Mouse (Mus musculus) neutrophil, adult 5-6 weeks (primary cell): ENCODE results near the gene A26c2. TPM values are rescaled to one million over a fixed set of nuclear protein-coding genes. Genes with fewer than 3 reads are reported as not detected.

Source experiments
- ATAC-seq: fragments of 151-379, 151-347 bp; 2 replicates; pipeline ENCODE4 v1.8.0; 2017; ENCODE audit warnings: mild to moderate bottlenecking, moderate TSS enrichment; ENCODE audit not compliant: insufficient number of reproducible peaks, poor library complexity, low FRiP score, severe bottlenecking; ENCODE audit errors: extremely low read depth
- total RNA-seq: library from RNA; stranded (forward); fragments of 200-1000 nt; gene quantifications from 2 replicates; pipeline ENCODE4 v1.2.3, GENCODE M21; 2017

Gene A26c2
- total RNA-seq: not detected in 2 replicates

DNA sequence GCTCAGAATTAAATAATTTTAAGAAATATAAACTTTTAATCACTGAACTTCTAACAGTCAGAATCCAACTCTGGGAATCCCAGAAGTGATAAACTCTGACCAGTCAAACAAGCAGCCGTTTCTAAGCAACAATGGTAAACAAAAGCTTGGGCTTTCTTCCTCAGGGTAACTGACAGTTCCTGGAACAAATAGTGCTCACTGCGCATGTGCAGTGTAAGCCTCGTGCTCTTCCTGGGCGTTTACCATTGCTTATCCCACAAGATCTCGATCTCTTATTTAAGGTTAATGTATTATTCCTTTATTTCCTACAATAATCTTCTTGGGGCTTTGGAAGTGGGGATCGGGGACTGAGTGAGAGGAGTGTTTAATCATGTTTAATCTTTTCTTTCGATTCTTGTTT lies at the start of gene A26c2:
Gene A26c2, minus strand, starts transcription at position 101 of the 400 bp plus-strand sequence.
- ATAC-seq: no peak

- ATAC-seq: no peak
These were observed 28.0 kb upstream of the A26c2 start for GRCm38 (mm10) chr7:62851471-62851870.
